Mouse (Mus musculus): ENCODE data around the gene Sncg.

DNA sequence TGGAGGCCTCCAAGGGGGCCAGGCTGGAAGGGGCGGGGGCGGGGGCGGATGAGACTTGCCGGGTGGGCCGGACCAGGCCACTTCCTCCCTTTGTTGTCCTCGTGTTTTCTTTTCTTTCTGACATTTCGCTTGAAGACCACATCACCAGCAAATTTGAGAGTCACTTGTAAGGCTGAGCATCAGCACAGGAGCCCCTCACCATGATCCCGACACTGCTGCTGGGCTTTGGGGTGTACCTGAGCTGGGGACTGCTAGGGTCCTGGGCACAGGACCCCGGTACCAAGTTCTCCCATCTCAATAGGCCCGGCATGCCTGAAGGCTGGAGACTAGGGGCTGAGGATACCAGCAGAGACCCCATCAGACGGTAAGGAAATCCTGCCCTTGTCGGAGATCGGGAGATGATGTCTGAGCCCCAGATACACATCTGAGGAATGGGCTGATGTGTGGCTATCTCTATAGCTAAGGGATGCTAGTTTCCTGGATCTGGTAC is 871 bp upstream of the Sncg start, which contains the start of gene Mmrn2:
- no peak for TF ChIP-seq CTCF (IDR thresholded peaks at IDR 0.05; ENCODE audit: borderline replicate concordance, insufficient read depth, low read depth, low read length)
- no peak for TF ChIP-seq POLR2A (IDR thresholded peaks at IDR 0.05; ENCODE audit: borderline replicate concordance, insufficient read depth, low read length)

Data from cerebellum, adult 2 months (tissue).